ENCODE assay signal across 14 mouse cellular contexts in genomic region chr9:97103376-97104061, GRCm38 (mm10). TPM values are rescaled to one million over a fixed set of nuclear protein-coding genes. Genes with fewer than 3 reads are reported as not detected.
A peak's percentile ranks its signal among the peaks of the same experiment; 100 is the strongest.
DNase-seq lines count a peak whose midpoint lies in the region; ATAC-seq and TF ChIP-seq lines count a peak whose summit lies in the region.
"Had no signal": no experiment of that assay in that cellular context is flagged by ENCODE, and none has a peak within 500 bp of the region (broad histone marks: within the 10 kb centered on the region; RNA-seq: fewer than 3 reads in every experiment).

No protein-coding gene starts in this region.

- TF ChIP-seq RAD21 in CH12.LX (IDR thresholded peaks at IDR 0.05; ENCODE audit: low read depth, low read length): no peak

- TF ChIP-seq POLR2A in CH12.LX (IDR thresholded peaks at IDR 0.05; ENCODE audit: low read depth, low read length): no peak

- dilution Hi-C loops in CH12.LX (cut with MboI; ENCODE audit: extremely low pct_ligation_motif_present, extremely low pct_unique_long_range_greater_than_20kb, low sequenced_read_pairs): no loop called here

- TF ChIP-seq EP300 in CH12.LX (IDR thresholded peaks at IDR 0.05; ENCODE audit: low read length): peak; percentile 35; the same call in 1 of the 2 replicates

- H3K9me3 ChIP-seq in CH12.LX (replicated peaks; ENCODE audit: low read length) (no peaks in the 10 kb centered on the region), ES-E14 (ENCODE audit: control insufficient read depth, insufficient read depth, low read depth, low read length) (no peaks in the 10 kb centered on the region)
- no peaks in the 10 kb centered on the region for H3K9me3 ChIP-seq in forebrain, embryonic 15.5 days
- H3K9me3 ChIP-seq: embryonic facial prominence, embryonic 13.5 days had no signal

- H3K9ac ChIP-seq in CH12.LX (ENCODE audit: insufficient read depth, low read depth) (no peak overlapping the region), ES-E14 (ENCODE audit: insufficient read depth, low read depth, low read length, poor library complexity, severe bottlenecking) (peak overlapping the region; percentile 47; the same call in 1 of the 2 replicates)
- no peak overlapping the region for H3K9ac ChIP-seq in forebrain, embryonic 15.5 days (replicated peaks)
- H3K9ac ChIP-seq: embryonic facial prominence, embryonic 13.5 days; forebrain, postnatal 0 days; lung, embryonic 14.5 days had no signal

- in situ Hi-C loops in CH12.LX (cut with MboI; ENCODE audit: low pct_ligation_motif_present, low pct_unique_long_range_greater_than_20kb, low sequenced_read_pairs) (no loop called here), ES-E14 (cut with MboI; ENCODE audit: low sequenced_read_pairs in 2 of 2, unreplicated experiment in 2 of 2) (no loop called here)

- no peak overlapping the region for H3K4me2 ChIP-seq in CH12.LX (ENCODE audit: insufficient read depth, low read depth, poor library complexity, severe bottlenecking)
- H3K4me2 ChIP-seq in forebrain, embryonic 15.5 days (replicated peaks): no peak overlapping the region
- H3K4me2 ChIP-seq: embryonic facial prominence, embryonic 13.5 days; lung, embryonic 14.5 days; midbrain, embryonic 11.5 days had no signal

- H3K79me2 ChIP-seq in CH12.LX (replicated peaks; ENCODE audit: control insufficient read depth, extremely low read depth, insufficient read depth, poor library complexity, severe bottlenecking): peaks cover 41% of the 10 kb centered on the region

- H3K27me3 ChIP-seq in CH12.LX (replicated peaks): no peaks in the 10 kb centered on the region
- H3K27me3 ChIP-seq in forebrain, embryonic 15.5 days: no peaks in the 10 kb centered on the region
- H3K27me3 ChIP-seq: embryonic facial prominence, embryonic 13.5 days had no signal

- 86% methylated on average over 2 of the region's 2 CpGs for WGBS in forebrain, embryonic 15.5 days

- no peak for TF ChIP-seq CTCF in CH12.LX (conservative IDR thresholded peaks at IDR 0.05 in 1 of 2, IDR thresholded peaks at IDR 0.05 in 1 of 2; ENCODE audit: low read depth in 2 of 2, low read length in 2 of 2)

- H3K4me3 ChIP-seq in CH12.LX (replicated peaks in 1 of 3; ENCODE audit: low read depth in 2 of 3, low read length in 2 of 3, poor library complexity in 1 of 3) (no peak overlapping the region), ES-E14 (ENCODE audit: insufficient read depth in 1 of 2, low read depth in 1 of 2, low read length in 2 of 2, poor library complexity in 1 of 2, severe bottlenecking in 1 of 2) (peak overlapping the region; percentile 34 to 40)
- H3K4me3 ChIP-seq in forebrain, embryonic 15.5 days: no peak overlapping the region
- H3K4me3 ChIP-seq: embryonic facial prominence, embryonic 13.5 days had no signal

- peaks cover 16 to 43% of the 10 kb centered on the region in 2 experiments for H3K4me1 ChIP-seq in CH12.LX (ENCODE audit: control insufficient read depth in 1 of 2, insufficient read depth in 2 of 2)
- peaks cover 3 to 22% of the 10 kb centered on the region in 2 experiments; a peak in 3 of 4 replicates for H3K4me1 ChIP-seq in ES-E14 (ENCODE audit: control insufficient read depth in 2 of 2, insufficient read depth in 2 of 2, low read length in 2 of 2, poor library complexity in 1 of 2)
- 0 out of 2 replicates have a peak, but pooled peaks cover 2% of the 10 kb centered on the region for H3K4me1 ChIP-seq in forebrain, embryonic 15.5 days

- peak; percentile 78 for ATAC-seq in erythroblast, adult 5-6 weeks (replicated peaks; ENCODE audit: low FRiP score, poor library complexity, severe bottlenecking)
- peak; percentile 80 for ATAC-seq in megakaryocyte progenitor cell, adult 5-6 weeks (replicated peaks; ENCODE audit: poor library complexity)
- ATAC-seq in forebrain, embryonic 15.5 days (replicated peaks): no peak
- ATAC-seq: forebrain, postnatal 0 days; hindbrain, embryonic 16.5 days had no signal

- H3K27ac ChIP-seq in CH12.LX (ENCODE audit: insufficient read depth, low read depth) (no peak overlapping the region), ES-E14 (ENCODE audit: insufficient read depth, low read depth, low read length, poor library complexity, severe bottlenecking) (peak overlapping the region; percentile 84)
- H3K27ac ChIP-seq in forebrain, embryonic 15.5 days (replicated peaks): no peak overlapping the region
- H3K27ac ChIP-seq: embryonic facial prominence, embryonic 13.5 days had no signal

- H3K36me3 ChIP-seq in CH12.LX (replicated peaks in 1 of 2; ENCODE audit: control insufficient read depth in 1 of 2, insufficient read depth in 1 of 2, low read length in 1 of 2): peaks cover 0 to 10% of the 10 kb centered on the region in 2 experiments
- H3K36me3 ChIP-seq in ES-E14 (ENCODE audit: control insufficient read depth, insufficient read depth, low read length, poor library complexity, severe bottlenecking): no peaks in the 10 kb centered on the region; the same call in 1 of the 2 replicates
- no peaks in the 10 kb centered on the region for H3K36me3 ChIP-seq in forebrain, embryonic 15.5 days

- DNase-seq in CH12.LX (ENCODE audit: extremely low read depth) (peak; percentile 56), ES-E14 (ENCODE audit: low read depth, low spot score) (peak; percentile 73)
- DNase-seq in ovary, adult 18-20 months (ENCODE audit: low spot score): no peak
- no peak for DNase-seq in lung, postnatal 10 days
- DNase-seq: cerebellum, postnatal 14 days; forebrain, postnatal 0 days; kidney, adult 8-10 months; lung, embryonic 14.5 days had no signal

TF ChIP-seq in CH12.LX, 34 proteins besides CTCF, POLR2A, EP300 and RAD21 (continues in another document):
- TF ChIP-seq USF2 (conservative IDR thresholded peaks at IDR 0.05; ENCODE audit: low read depth, low read length): no peak
- TF ChIP-seq ETS1 (conservative IDR thresholded peaks at IDR 0.05; ENCODE audit: low read depth, low read length): no peak
- TF ChIP-seq MYC (IDR thresholded peaks at IDR 0.05; ENCODE audit: low read depth, low read length): no peak
- TF ChIP-seq MAX (IDR thresholded peaks at IDR 0.05; ENCODE audit: low read length): peak; percentile 2; the same call in 1 of the 2 replicates
- TF ChIP-seq CHD1 (IDR thresholded peaks at IDR 0.05; ENCODE audit: low read depth, low read length): peak; percentile 92
- no peak for TF ChIP-seq MAFK (IDR thresholded peaks at IDR 0.05; ENCODE audit: insufficient replicate concordance, low read length)
- no peak for TF ChIP-seq BHLHE40 (IDR thresholded peaks at IDR 0.05; ENCODE audit: low read depth, low read length)
- no peak for TF ChIP-seq POLR2AphosphoS2 (IDR thresholded peaks at IDR 0.05; ENCODE audit: low read depth, low read length)
- no peak for TF ChIP-seq NRF1 (IDR thresholded peaks at IDR 0.05; ENCODE audit: low read depth, low read length)
- TF ChIP-seq HCFC1 (IDR thresholded peaks at IDR 0.05; ENCODE audit: low read depth, low read length): no peak
- peak; percentile 40; the same call in 1 of the 2 replicates for TF ChIP-seq IRF4 (IDR thresholded peaks at IDR 0.05; ENCODE audit: low read depth, low read length)
- no peak for TF ChIP-seq NELFE (IDR thresholded peaks at IDR 0.05; ENCODE audit: low read depth, low read length)
- TF ChIP-seq TCF12 (IDR thresholded peaks at IDR 0.05; ENCODE audit: low read depth, low read length): no peak
- TF ChIP-seq SMC3 (IDR thresholded peaks at IDR 0.05; ENCODE audit: low read depth, low read length): no peak
- 0 out of 2 replicates have a peak, but pooled peaks have one; percentile 21 for TF ChIP-seq SIN3A (IDR thresholded peaks at IDR 0.05; ENCODE audit: low read length)
- no peak for TF ChIP-seq ZNF384 (IDR thresholded peaks at IDR 0.05; ENCODE audit: low read depth, low read length)
- no peak for TF ChIP-seq MXI1 (IDR thresholded peaks at IDR 0.05; ENCODE audit: low read depth, low read length)

TF ChIP-seq in ES-E14, 5 proteins besides CTCF, POLR2A, EP300 and RAD21:
- TF ChIP-seq HCFC1 (IDR thresholded peaks at IDR 0.05; ENCODE audit: borderline replicate concordance, insufficient read depth, low read length) (no peak), ZNF384 (IDR thresholded peaks at IDR 0.05; ENCODE audit: low read depth, low read length) (no peak), ZC3H11A (IDR thresholded peaks at IDR 0.05; ENCODE audit: borderline replicate concordance, low read depth, low read length) (no peak), CHD2 (IDR thresholded peaks at IDR 0.05; ENCODE audit: low read depth, low read length) (no peak), MAFK (IDR thresholded peaks at IDR 0.05; ENCODE audit: insufficient read depth, low read depth, low read length) (no peak)

RNA-seq across cellular contexts. Expression of gene Slc25a36, which starts 7.4 kb away (rescaled TPM):
- total RNA-seq in CH12.LX (2012; rRNA removed) (12.9 and 18.7 TPM in 2 replicates), CH12.LX (2014; rRNA removed) (35.6 and 38.9 TPM in 2 replicates), ES-E14 (2012; rRNA removed) (142 and 170 TPM in 2 replicates)
- polyA plus RNA-seq in CH12.LX (2012; ENCODE audit: insufficient read length, low read depth): 12.0 and 14.9 TPM in 2 replicates
- 22.8 and 30.0 TPM in 2 replicates for total RNA-seq in erythroblast, adult 5-6 weeks (2015; ENCODE audit: low replicate concordance)
- 18.1 and 25.8 TPM in 2 replicates for total RNA-seq in erythroblast, adult 5-6 weeks (2017; ENCODE audit: low replicate concordance)
- 60.7 and 64.4 TPM in 2 replicates for total RNA-seq in megakaryocyte progenitor cell, adult 5-6 weeks (2015)
- 43.8 and 57.5 TPM in 2 replicates for total RNA-seq in megakaryocyte progenitor cell, adult 5-6 weeks (2017)
- 68.4 and 75.1 TPM in 2 replicates for polyA plus RNA-seq in forebrain, embryonic 15.5 days (2015; fragmentation: Nextera tagmentation; extraction: Ambion mirVana)

Comparison
In these comparisons a context has a peak if more than half of its experiments do, and no peak if none do; other contexts are left out.
1. DNase-seq: peak in CH12.LX (single experiment) and ES-E14 (single experiment); none in ovary, adult 18-20 months (single experiment) and lung, postnatal 10 days (single experiment).
2. H3K4me3 ChIP-seq: peak in ES-E14 (2 of 2); none in CH12.LX (0 of 3) and forebrain, embryonic 15.5 days (single experiment).